Mouse (Mus musculus) left cerebral cortex, adult 2 months (tissue): Measurements from ENCODE around the gene Per3. TPM values are rescaled to one million over a fixed set of nuclear protein-coding genes. Genes with fewer than 3 reads are reported as not detected.

Experiments used
- DNase-seq, 2 experiments: peaks; one replicate each; pipeline ENCODE4 v3.0.0; 2021 to 2022; ENCODE audit warnings: low spot score in 2 of 2, mixed read lengths in 1 of 2; ENCODE audit errors: extremely low spot score in 1 of 2
- H3K27ac ChIP-seq: fragments of 200-600 bp; 2 replicates; pipeline ENCODE4 v1.8.1; 2022
- H3K4me3 ChIP-seq: fragments of 200-600 bp; 2 replicates; pipeline ENCODE4 v1.8.1; 2022
- CTCF ChIP-seq: fragments of 200-600 bp; IDR thresholded peaks from 2 replicates; pipeline ENCODE4 v1.8.1; 2022; ENCODE audit warnings: antibody characterized with exemption, mild to moderate bottlenecking, moderate library complexity
- intact Hi-C: fragments of 180-260 bp; cut with DNase I; formaldehyde crosslinking; loops from one replicate; pipeline ENCODE4 v1.15.1; 2025
- long read RNA-seq, 2 experiments: library from polyadenylated mRNA; stranded (forward); transcript quantifications; one replicate each; pipeline ENCODE4 v2.0.0; 2021; ENCODE audit warnings: borderline mapping rate in 2 of 2
- total RNA-seq, 2 experiments: library from RNA; stranded (reverse); gene quantifications; 2 replicates each; pipeline ENCODE4 v1.2.3; 2021

The Per3 gene
- total RNA-seq = 10 to 100 TPM; 25.1 to 29.9 TPM
- long read RNA-seq, experiment 1, full-length matches to known transcripts = 1 of 15 reads
- long read RNA-seq, experiment 1, partial matches to known transcripts = 5 of 15 reads
- long read RNA-seq, experiment 1, other reads (novel, unspliced or antisense) = 9 of 15 reads
- long read RNA-seq, experiment 2, full-length matches to known transcripts = 3 of 15 reads
- long read RNA-seq, experiment 2, partial matches to known transcripts = 6 of 15 reads
- long read RNA-seq, experiment 2, other reads (novel, unspliced or antisense) = 6 of 15 reads

- TF ChIP-seq CTCF = no peak
- intact Hi-C loops = loop anchor here (1.0 to 5.0 kb wide), 2 partner anchors 96 to 132 kb away; partner anchors contain the start of genes Park7 and Tnfrsf9
These were observed at the start of gene Per3 for GRCm38 (mm10) chr4:151044037-151044943. Gene Per3, minus strand, starts transcription at chr4:151044665.

GRCm38 (mm10) chr4:151089270-151089669, 44.8 kb upstream of the Per3 start, which contains the start of gene Gm13090:
Gene Gm13090, plus strand, starts transcription at chr4:151089570.
- no peak for TF ChIP-seq CTCF
- intact Hi-C loops = no loop called here
- peak within 1 kb of the TSS; percentile 44 for H3K27ac ChIP-seq
- no peak within 1 kb of the TSS; the same call in 1 of the 2 replicates for H3K4me3 ChIP-seq
- no peak for DNase-seq

More at GRCm38 (mm10) chr4:151044037-151044943, at the start of gene Per3:
- Histone ChIP-seq H3K4me3 (peak within 1 kb of the TSS; percentile 83), H3K27ac (peak within 1 kb of the TSS; percentile 99)
- DNase-seq = peak; percentile 98

- TF ChIP-seq CTCF = no peak
- intact Hi-C loops = no loop called here
- no peak overlapping the region; the same call in 1 of the 2 replicates for H3K4me3 ChIP-seq
- DNase-seq = no peak
- H3K27ac ChIP-seq = peak overlapping the region; percentile 44; the same call in 1 of the 2 replicates
These were observed 44.4 kb upstream of the Per3 start for GRCm38 (mm10) chr4:151088819-151089218.

GRCm38 (mm10) chr4:151087358-151087757, 42.9 kb upstream of the Per3 start:
- no peak overlapping the region for H3K27ac ChIP-seq
- DNase-seq = no peak
- intact Hi-C loops = no loop called here
- no peak overlapping the region for H3K4me3 ChIP-seq
- TF ChIP-seq CTCF = peak; percentile 23

DNA sequence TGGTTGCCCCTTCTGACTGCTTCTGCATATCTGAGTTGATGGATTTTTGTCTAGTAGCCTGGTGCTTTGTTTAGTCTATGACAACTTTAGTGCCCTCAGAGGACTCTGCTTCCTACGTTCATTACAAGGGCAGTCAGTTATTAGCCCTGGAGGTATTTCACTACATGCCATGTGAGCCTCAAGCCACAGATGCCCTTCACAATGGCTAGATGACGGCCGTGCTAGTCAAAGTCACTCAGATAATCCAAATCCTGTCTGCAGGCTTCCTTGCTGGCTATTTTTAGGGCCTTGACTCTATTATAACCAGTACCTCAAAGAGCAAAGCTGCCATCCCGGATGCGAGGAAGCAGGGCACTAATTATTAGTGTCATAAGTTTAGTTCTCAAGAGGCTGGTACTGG, 38.6 kb upstream of the Per3 start:
- DNase-seq = no peak
- intact Hi-C loops = no loop called here
- Histone ChIP-seq H3K4me3 (no peak overlapping the region), H3K27ac (no peak overlapping the region)
- TF ChIP-seq CTCF = no peak

- intact Hi-C loops = no loop called here
- Histone ChIP-seq H3K27ac (no peak overlapping the region), H3K4me3 (no peak overlapping the region)
- no peak for DNase-seq
- no peak for TF ChIP-seq CTCF
These were observed 37.5 kb upstream of the Per3 start for GRCm38 (mm10) chr4:151081977-151082376.

DNA sequence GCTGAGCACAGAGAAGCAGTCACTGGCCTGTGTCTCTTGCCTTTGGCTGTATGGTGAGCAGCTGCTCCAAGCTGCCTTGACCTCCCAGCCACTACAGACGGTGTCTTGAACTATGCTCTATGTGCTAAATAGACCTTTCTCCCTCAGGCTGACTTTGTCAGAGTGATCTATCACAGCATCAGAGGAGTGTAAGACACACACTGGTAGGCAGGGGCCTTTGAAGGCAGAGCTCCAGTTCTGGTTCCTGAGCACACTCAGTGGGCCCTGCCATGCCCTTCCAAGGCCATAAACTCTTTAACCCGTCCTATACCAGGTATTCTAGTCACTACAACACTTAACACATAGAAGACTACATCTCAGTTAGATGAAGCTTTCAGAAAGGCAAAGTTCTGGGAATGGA, 36.9 kb upstream of the Per3 start:
- DNase-seq = no peak
- intact Hi-C loops = no loop called here
- Histone ChIP-seq H3K27ac (no peak overlapping the region), H3K4me3 (no peak overlapping the region)
- no peak for TF ChIP-seq CTCF

DNA sequence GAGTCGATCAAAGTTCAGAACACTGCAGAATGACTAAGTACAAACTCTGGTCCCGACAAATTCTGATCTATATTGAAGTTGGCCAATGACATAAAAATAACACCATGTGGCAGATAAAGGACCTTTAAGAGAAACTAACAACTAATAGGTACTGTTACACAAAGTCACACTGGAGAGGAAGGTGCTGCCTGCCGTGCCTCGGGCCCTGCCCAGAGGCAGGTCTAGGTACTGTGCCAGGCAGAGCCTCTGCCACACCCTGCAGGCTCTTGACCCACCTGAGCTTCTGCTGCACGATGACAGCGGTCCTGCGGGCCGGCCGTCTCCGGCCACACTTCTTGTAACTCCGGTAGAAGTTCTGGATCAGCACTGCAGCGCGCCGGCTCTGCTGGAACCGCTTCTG, 30.4 kb upstream of the Per3 start:
- intact Hi-C loops = no loop called here
- no peak overlapping the region for H3K4me3 ChIP-seq
- DNase-seq = no peak
- H3K27ac ChIP-seq = no peak overlapping the region
- TF ChIP-seq CTCF = no peak

GRCm38 (mm10) chr4:151073108-151073744, 28.8 kb upstream of the Per3 start:
- Histone ChIP-seq H3K27ac (no peak overlapping the region), H3K4me3 (no peak overlapping the region)
- TF ChIP-seq CTCF = peak; percentile 89
- intact Hi-C loops = loop anchor here (1.0 kb wide), 1 partner anchor 68 kb away; no protein-coding TSS in a partner anchor
- DNase-seq = peak; percentile 81

GRCm38 (mm10) chr4:151070962-151071361, 26.5 kb upstream of the Per3 start:
- intact Hi-C loops = no loop called here
- TF ChIP-seq CTCF = no peak
- no peak for DNase-seq
- Histone ChIP-seq H3K4me3 (no peak overlapping the region), H3K27ac (no peak overlapping the region)

DNA sequence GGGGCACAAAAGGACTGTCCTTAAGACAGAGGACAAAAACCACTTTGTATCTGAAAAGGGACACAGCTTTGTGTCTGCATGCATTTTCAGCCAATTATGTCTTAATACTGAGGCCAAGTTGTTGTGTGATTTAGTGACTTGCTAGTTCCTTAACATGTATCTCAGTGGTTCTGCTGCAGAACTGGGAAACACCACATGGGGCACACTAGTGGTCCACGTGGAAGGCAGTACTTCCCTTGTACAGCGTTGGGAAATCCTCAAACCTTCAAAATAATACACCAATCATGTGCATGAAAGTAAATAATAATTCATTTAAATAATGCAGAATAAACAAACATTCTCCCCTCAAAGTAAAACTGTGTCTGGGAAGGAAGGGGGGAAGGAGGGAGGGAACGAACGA, 24.3 kb upstream of the Per3 start:
- peak; percentile 34 for TF ChIP-seq CTCF
- intact Hi-C loops = no loop called here
- DNase-seq = no peak
- H3K27ac ChIP-seq = no peak overlapping the region
- no peak overlapping the region for H3K4me3 ChIP-seq

DNA sequence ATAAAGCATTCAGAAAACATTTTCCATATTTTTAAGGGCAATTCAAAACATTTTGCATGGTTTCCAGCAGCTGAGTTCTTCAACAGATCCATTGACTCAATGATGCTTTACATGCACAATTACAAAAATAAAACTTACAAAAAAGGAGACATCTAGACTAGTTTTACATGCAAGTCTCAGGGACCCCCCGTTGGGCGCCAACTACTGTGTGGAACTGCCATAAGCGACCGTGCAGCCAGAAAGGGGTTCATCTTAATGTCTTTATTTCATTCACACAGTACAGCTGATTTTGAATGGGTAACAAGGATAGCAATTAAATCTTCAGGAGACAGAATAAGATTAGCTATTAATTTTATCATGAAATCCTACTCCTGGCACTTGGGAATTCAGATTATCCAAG, 15.1 kb upstream of the Per3 start:
- Histone ChIP-seq H3K27ac (no peak overlapping the region), H3K4me3 (no peak overlapping the region)
- no peak for TF ChIP-seq CTCF
- intact Hi-C loops = no loop called here
- no peak for DNase-seq
